Mouse (Mus musculus) erythroblast, embryonic 14.5 days (primary cell): ENCODE data around the gene Tmem242.

Experiments
- GATA1 ChIP-seq: IDR thresholded peaks from 2 replicates; pipeline ENCODE4 v1.6.1; 2012; ENCODE audit warnings: low read length, inconsistent platforms, mixed read lengths
- TAL1 ChIP-seq: IDR thresholded peaks from 3 replicates; pipeline ENCODE4 v1.6.1; 2012; ENCODE audit warnings: low read length, inconsistent platforms, mixed read lengths

DNA sequence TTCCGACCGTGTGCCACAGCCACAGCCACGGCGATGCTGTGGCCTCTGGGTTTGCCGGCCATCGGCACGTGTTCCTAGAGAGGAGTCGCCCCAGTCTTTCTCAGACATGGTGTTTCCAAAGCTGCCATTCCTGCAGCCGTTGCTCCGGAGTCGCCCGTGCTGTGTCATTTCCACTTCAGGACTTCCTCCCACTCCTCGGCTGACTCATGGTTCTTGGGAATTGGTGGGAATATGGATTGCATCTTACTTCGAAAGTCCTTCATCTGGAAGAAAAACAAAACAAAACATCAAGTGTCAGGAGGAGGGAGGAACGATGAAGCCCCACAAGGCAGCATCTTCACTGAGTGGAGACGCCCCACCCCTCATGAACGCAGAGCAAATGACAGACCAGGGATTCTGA, 28.9 kb downstream of the Tmem242 start:
- TF ChIP-seq GATA1 (no peak), TAL1 (no peak)
